Mouse (Mus musculus): ENCODE data around the gene Plscr3. TPM values are rescaled to one million over a fixed set of nuclear protein-coding genes. Genes with fewer than 3 reads are reported as not detected.
A peak's percentile ranks its signal among the peaks of the same experiment; 100 is the strongest.

Gene Plscr3
- polyA plus RNA-seq (2014; fragmentation: Nextera tagmentation; extraction: Ambion mirVana): 36.3 and 51.8 TPM in 2 replicates

- Histone ChIP-seq H3K4me1 (ENCODE audit: control insufficient read depth, insufficient read depth, low read length) (peaks cover 21% of the 10 kb centered on the region), H3K27ac (ENCODE audit: low read depth, low read length) (peak within 1 kb of the TSS; percentile 96), H3K9ac (replicated peaks; ENCODE audit: low read depth, low read length) (peak within 1 kb of the TSS; percentile 93), H3K4me3 (ENCODE audit: low read depth, low read length) (peak within 1 kb of the TSS; percentile 78), H3K4me2 (ENCODE audit: low read depth, low read length) (peak within 1 kb of the TSS; percentile 95), H3K9me3 (ENCODE audit: control insufficient read depth, low read length) (no peaks in the 10 kb centered on the region), H3K36me3 (ENCODE audit: control insufficient read depth, insufficient read depth, low read length) (peaks cover 5% of the 10 kb centered on the region; the same call in 1 of the 2 replicates), H3K27me3 (ENCODE audit: control insufficient read depth, insufficient read depth, low read length) (no peaks in the 10 kb centered on the region)
- WGBS: under 1% methylated on average over 38 of the region's 38 CpGs
- ATAC-seq (ENCODE audit: low read depth): peak; percentile 92
These were observed at the start of gene Plscr3 for GRCm38 (mm10) chr11:69846198-69846680. Gene Plscr3, plus strand, starts transcription at chr11:69846376.

- no peak overlapping the region for H3K9ac ChIP-seq (replicated peaks; ENCODE audit: low read depth, low read length)
- 0 out of 2 replicates have a peak, but pooled peaks cover 4% of the 10 kb centered on the region for H3K36me3 ChIP-seq (ENCODE audit: control insufficient read depth, insufficient read depth, low read length)
- H3K27ac ChIP-seq (ENCODE audit: low read depth, low read length): no peak overlapping the region
- H3K4me1 ChIP-seq (ENCODE audit: control insufficient read depth, insufficient read depth, low read length): peaks cover 27% of the 10 kb centered on the region
- no peak overlapping the region for H3K4me2 ChIP-seq (ENCODE audit: low read depth, low read length)
- ATAC-seq (ENCODE audit: low read depth): no peak
- H3K9me3 ChIP-seq (ENCODE audit: control insufficient read depth, low read length): no peaks in the 10 kb centered on the region
- H3K4me3 ChIP-seq (ENCODE audit: low read depth, low read length): no peak overlapping the region
- H3K27me3 ChIP-seq (ENCODE audit: control insufficient read depth, insufficient read depth, low read length): peaks cover 3% of the 10 kb centered on the region; the same call in 1 of the 2 replicates
- 76% methylated on average over 7 of the region's 7 CpGs for WGBS
These were observed 48.3 kb upstream of the Plscr3 start for GRCm38 (mm10) chr11:69797924-69798323.

- peaks cover 3% of the 10 kb centered on the region; the same call in 1 of the 2 replicates for H3K27me3 ChIP-seq (ENCODE audit: control insufficient read depth, insufficient read depth, low read length)
- 0 out of 2 replicates have a peak, but pooled peaks cover 4% of the 10 kb centered on the region for H3K36me3 ChIP-seq (ENCODE audit: control insufficient read depth, insufficient read depth, low read length)
- 7% methylated on average over 12 of the region's 12 CpGs for WGBS
- peaks cover 38% of the 10 kb centered on the region for H3K4me1 ChIP-seq (ENCODE audit: control insufficient read depth, insufficient read depth, low read length)
- no peak for ATAC-seq (ENCODE audit: low read depth)
- H3K4me3 ChIP-seq (ENCODE audit: low read depth, low read length): peak overlapping the region; percentile 55
- peak overlapping the region; percentile 96 for H3K4me2 ChIP-seq (ENCODE audit: low read depth, low read length)
- peak overlapping the region; percentile 95 for H3K27ac ChIP-seq (ENCODE audit: low read depth, low read length)
- peak overlapping the region; percentile 71; the same call in 1 of the 2 replicates for H3K9ac ChIP-seq (replicated peaks; ENCODE audit: low read depth, low read length)
- H3K9me3 ChIP-seq (ENCODE audit: control insufficient read depth, low read length): no peaks in the 10 kb centered on the region
These were observed 46.6 kb upstream of the Plscr3 start for GRCm38 (mm10) chr11:69799394-69800137.

GRCm38 (mm10) chr11:69800138-69800391 is 46.1 kb upstream of the Plscr3 start:
- Histone ChIP-seq H3K4me1 (ENCODE audit: control insufficient read depth, insufficient read depth, low read length) (peaks cover 40% of the 10 kb centered on the region), H3K27ac (ENCODE audit: low read depth, low read length) (peak overlapping the region; percentile 95), H3K4me2 (ENCODE audit: low read depth, low read length) (peak overlapping the region; percentile 96), H3K4me3 (ENCODE audit: low read depth, low read length) (peak overlapping the region; percentile 55), H3K36me3 (ENCODE audit: control insufficient read depth, insufficient read depth, low read length) (0 out of 2 replicates have a peak, but pooled peaks cover 4% of the 10 kb centered on the region), H3K9me3 (ENCODE audit: control insufficient read depth, low read length) (no peaks in the 10 kb centered on the region), H3K27me3 (ENCODE audit: control insufficient read depth, insufficient read depth, low read length) (peaks cover 8% of the 10 kb centered on the region), H3K9ac (replicated peaks; ENCODE audit: low read depth, low read length) (peak overlapping the region; percentile 71)
- peak; percentile 10 for ATAC-seq (ENCODE audit: low read depth)
- WGBS: 2% methylated on average over 11 of the region's 11 CpGs

GRCm38 (mm10) chr11:69800392-69801197 is 45.6 kb upstream of the Plscr3 start:
- peaks cover 40% of the 10 kb centered on the region for H3K4me1 ChIP-seq (ENCODE audit: control insufficient read depth, insufficient read depth, low read length)
- peak overlapping the region; percentile 71 for H3K9ac ChIP-seq (replicated peaks; ENCODE audit: low read depth, low read length)
- 0% methylated on average over 36 of the region's 36 CpGs for WGBS

GRCm38 (mm10) chr11:69801379-69801977 is 44.7 kb upstream of the Plscr3 start, which contains the start of gene Fgf11:
Gene Fgf11, minus strand, starts transcription at chr11:69801857.
- Histone ChIP-seq H3K27ac (ENCODE audit: low read depth, low read length) (peak within 1 kb of the TSS; percentile 95), H3K4me2 (ENCODE audit: low read depth, low read length) (peak within 1 kb of the TSS; percentile 96), H3K4me1 (ENCODE audit: control insufficient read depth, insufficient read depth, low read length) (peaks cover 40% of the 10 kb centered on the region), H3K27me3 (ENCODE audit: control insufficient read depth, insufficient read depth, low read length) (peaks cover 11% of the 10 kb centered on the region), H3K9me3 (ENCODE audit: control insufficient read depth, low read length) (no peaks in the 10 kb centered on the region), H3K36me3 (ENCODE audit: control insufficient read depth, insufficient read depth, low read length) (0 out of 2 replicates have a peak, but pooled peaks cover 4% of the 10 kb centered on the region), H3K4me3 (ENCODE audit: low read depth, low read length) (peak within 1 kb of the TSS; percentile 55), H3K9ac (replicated peaks; ENCODE audit: low read depth, low read length) (peak within 1 kb of the TSS; percentile 71)
- no peak for ATAC-seq (ENCODE audit: low read depth)
- WGBS: under 1% methylated on average over 33 of the region's 33 CpGs

More at GRCm38 (mm10) chr11:69800392-69801197, 45.6 kb upstream of the Plscr3 start:
- H3K36me3 ChIP-seq (ENCODE audit: control insufficient read depth, insufficient read depth, low read length): 0 out of 2 replicates have a peak, but pooled peaks cover 4% of the 10 kb centered on the region
- H3K4me3 ChIP-seq (ENCODE audit: low read depth, low read length): peak overlapping the region; percentile 55
- ATAC-seq (ENCODE audit: low read depth): peak; percentile 69
- peak overlapping the region; percentile 95 for H3K27ac ChIP-seq (ENCODE audit: low read depth, low read length)
- H3K4me2 ChIP-seq (ENCODE audit: low read depth, low read length): peak overlapping the region; percentile 96
- H3K27me3 ChIP-seq (ENCODE audit: control insufficient read depth, insufficient read depth, low read length): peaks cover 11% of the 10 kb centered on the region
- no peaks in the 10 kb centered on the region for H3K9me3 ChIP-seq (ENCODE audit: control insufficient read depth, low read length)

GRCm38 (mm10) chr11:69802648-69803105 is 43.5 kb upstream of the Plscr3 start:
- peak overlapping the region; percentile 66 for H3K27ac ChIP-seq (ENCODE audit: low read depth, low read length)
- peaks cover 11% of the 10 kb centered on the region for H3K27me3 ChIP-seq (ENCODE audit: control insufficient read depth, insufficient read depth, low read length)
- 0 out of 2 replicates have a peak, but pooled peaks cover under 1% of the 10 kb centered on the region for H3K36me3 ChIP-seq (ENCODE audit: control insufficient read depth, insufficient read depth, low read length)
- ATAC-seq (ENCODE audit: low read depth): no peak
- peak overlapping the region; percentile 96 for H3K4me2 ChIP-seq (ENCODE audit: low read depth, low read length)
- peak overlapping the region; percentile 71 for H3K9ac ChIP-seq (replicated peaks; ENCODE audit: low read depth, low read length)
- H3K4me3 ChIP-seq (ENCODE audit: low read depth, low read length): peak overlapping the region; percentile 55
- under 1% methylated on average over 33 of the region's 33 CpGs for WGBS
- peaks cover 40% of the 10 kb centered on the region for H3K4me1 ChIP-seq (ENCODE audit: control insufficient read depth, insufficient read depth, low read length)
- no peaks in the 10 kb centered on the region for H3K9me3 ChIP-seq (ENCODE audit: control insufficient read depth, low read length)

- peaks cover 40% of the 10 kb centered on the region for H3K4me1 ChIP-seq (ENCODE audit: control insufficient read depth, insufficient read depth, low read length)
- no peak overlapping the region; the same call in 1 of the 2 replicates for H3K27ac ChIP-seq (ENCODE audit: low read depth, low read length)
- H3K27me3 ChIP-seq (ENCODE audit: control insufficient read depth, insufficient read depth, low read length): peaks cover 11% of the 10 kb centered on the region
- H3K9me3 ChIP-seq (ENCODE audit: control insufficient read depth, low read length): no peaks in the 10 kb centered on the region
- no peak for ATAC-seq (ENCODE audit: low read depth)
- 1% methylated on average over 12 of the region's 12 CpGs for WGBS
- H3K4me2 ChIP-seq (ENCODE audit: low read depth, low read length): peak overlapping the region; percentile 96
- no peaks in the 10 kb centered on the region for H3K36me3 ChIP-seq (ENCODE audit: control insufficient read depth, insufficient read depth, low read length)
- peak overlapping the region; percentile 55 for H3K4me3 ChIP-seq (ENCODE audit: low read depth, low read length)
- H3K9ac ChIP-seq (replicated peaks; ENCODE audit: low read depth, low read length): peak overlapping the region; percentile 50
These were observed 42.8 kb upstream of the Plscr3 start for GRCm38 (mm10) chr11:69803328-69803727.

Measured in neural tube, embryonic 14.5 days (tissue).